Mouse (Mus musculus) myocyte (in vitro differentiated cells): Measurements from ENCODE around the gene Adrm1.

Experiments used
- CEBPB ChIP-seq: IDR thresholded peaks from 2 replicates; pipeline ENCODE4 v1.6.1; 2011; ENCODE audit warnings: mild to moderate bottlenecking, moderate library complexity; ENCODE audit not compliant: poor library complexity, insufficient read depth, severe bottlenecking
- E2F4 ChIP-seq: IDR thresholded peaks from one replicate; pipeline ENCODE4 v1.6.1; 2011; ENCODE audit warnings: mild to moderate bottlenecking, control low read depth, moderate library complexity; ENCODE audit not compliant: insufficient read depth
- MAX ChIP-seq: IDR thresholded peaks from one replicate; pipeline ENCODE4 v1.6.1; 2011; ENCODE audit warnings: low read depth, mild to moderate bottlenecking, control low read depth
- MYOD1 ChIP-seq, 3 experiments: IDR thresholded peaks; one replicate each; pipeline ENCODE4 v1.6.1; 2011; ENCODE audit warnings: control low read depth in 2 of 3, low read depth in 2 of 3, mild to moderate bottlenecking in 2 of 3, moderate library complexity in 1 of 3; ENCODE audit not compliant: insufficient read length in 2 of 3, control insufficient read depth in 1 of 3
- MYOG ChIP-seq, 3 experiments: IDR thresholded peaks; one replicate each; pipeline ENCODE4 v1.6.1; 2011; ENCODE audit warnings: control low read depth in 2 of 3, low read depth in 2 of 3, mild to moderate bottlenecking in 2 of 3; ENCODE audit not compliant: insufficient read length in 2 of 3, control insufficient read depth in 1 of 3, insufficient read depth in 1 of 3
- POLR2A ChIP-seq: IDR thresholded peaks from one replicate; pipeline ENCODE4 v1.6.1; 2011; ENCODE audit warnings: low read depth, mild to moderate bottlenecking, control low read depth, moderate library complexity; ENCODE audit not compliant: insufficient read length
- TCF12 ChIP-seq: IDR thresholded peaks from one replicate; pipeline ENCODE4 v1.6.1; 2011; ENCODE audit warnings: mild to moderate bottlenecking, control low read depth; ENCODE audit not compliant: poor library complexity, insufficient read depth, severe bottlenecking
- TCF3 ChIP-seq: IDR thresholded peaks from one replicate; pipeline ENCODE4 v1.6.1; 2011; ENCODE audit warnings: low read depth, control low read depth; ENCODE audit not compliant: insufficient read length
- USF1 ChIP-seq: IDR thresholded peaks from one replicate; pipeline ENCODE4 v1.6.1; 2011; ENCODE audit warnings: low read depth, mild to moderate bottlenecking, control low read depth, moderate library complexity

DNA sequence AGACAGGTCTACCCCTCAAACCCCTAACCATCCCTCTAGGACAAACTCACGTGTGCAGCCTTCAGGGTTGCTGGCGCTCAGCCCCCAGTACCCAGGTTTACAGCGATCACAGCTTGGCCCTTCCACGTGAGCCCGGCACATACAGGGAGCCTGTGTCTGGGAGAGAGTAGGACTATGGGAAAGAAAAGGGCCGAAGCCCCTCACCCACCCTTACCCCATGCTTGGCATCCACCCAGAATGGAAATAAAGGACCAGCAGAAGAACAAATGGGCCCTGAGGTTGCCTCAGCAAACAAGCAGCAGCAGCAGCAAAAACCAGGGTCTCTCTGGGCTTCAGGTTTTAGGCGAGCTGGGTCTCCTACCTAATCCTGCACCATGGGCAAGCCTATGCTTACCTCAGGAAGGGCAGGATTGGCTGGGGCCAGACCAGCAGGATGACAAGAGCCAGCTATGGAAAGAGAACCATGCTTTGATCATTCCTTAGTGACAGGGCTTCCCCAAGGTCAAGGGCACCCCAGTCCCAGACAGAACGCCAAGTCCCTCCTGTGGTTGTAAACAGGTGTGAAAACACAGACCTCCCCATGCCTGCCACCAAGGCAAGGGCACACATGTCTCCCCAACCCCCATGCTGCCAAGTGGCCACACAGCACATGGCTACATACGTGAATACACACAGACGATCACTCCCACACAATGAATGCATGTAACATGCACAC lies 26.2 kb downstream of the Adrm1 start:
- TF ChIP-seq MYOD1 (IDR thresholded peaks at IDR 0.05; ENCODE audit: control insufficient read depth in 1 of 3, insufficient read length in 2 of 3, low read depth in 2 of 3) = no peak
- TF ChIP-seq CEBPB = no peak
- TF ChIP-seq USF1 = no peak
- no peak for TF ChIP-seq POLR2A
- no peak for TF ChIP-seq MAX
- no peak for TF ChIP-seq E2F4
- no peak for TF ChIP-seq MYOG (IDR thresholded peaks at IDR 0.05; ENCODE audit: control insufficient read depth in 1 of 3, insufficient read depth in 1 of 3, insufficient read length in 2 of 3, low read depth in 2 of 3)
- TF ChIP-seq TCF3 = no peak
- no peak for TF ChIP-seq TCF12
